Mouse (Mus musculus) neural tube, embryonic 11.5 days (tissue): ENCODE results near the gene Abcb4. TPM values are rescaled to one million over a fixed set of nuclear protein-coding genes. Genes with fewer than 3 reads are reported as not detected.
"Not testable (repeated sequence)": the region's sequence is repeated elsewhere in the genome, so short reads cannot be mapped to it uniquely, and the experiment has no call there.

Experiments
- ATAC-seq: fragments of 200-750 bp; cut with Nextera tagmentation; 2 replicates; pipeline ENCODE4 v1.8.0; 2017; ENCODE audit warnings: moderate number of reproducible peaks, mild to moderate bottlenecking, moderate TSS enrichment, moderate library complexity; ENCODE audit not compliant: insufficient read depth, low FRiP score, low TSS enrichment
- DNase-seq: peaks from one replicate; pipeline ENCODE4 v3.0.0-alpha.2; 2015; ENCODE audit warnings: low spot score
- H3K27ac ChIP-seq: fragments of 300-500 bp; sonication (generic); 2 replicates; pipeline ENCODE4 v1.5.1; 2014; ENCODE audit warnings: low read depth, mild to moderate bottlenecking, low read length
- H3K27me3 ChIP-seq: fragments of 300-500 bp; sonication (generic); 2 replicates; pipeline ENCODE4 v1.6.1; 2014; ENCODE audit warnings: mild to moderate bottlenecking, low read length, mixed read lengths; ENCODE audit not compliant: control insufficient read depth, insufficient read depth
- H3K36me3 ChIP-seq: fragments of 300-500 bp; sonication (generic); 2 replicates; pipeline ENCODE4 v1.6.1; 2014; ENCODE audit warnings: mild to moderate bottlenecking, low read length, moderate library complexity, mixed read lengths; ENCODE audit not compliant: control insufficient read depth, insufficient read depth
- H3K4me1 ChIP-seq: fragments of 300-500 bp; sonication (generic); 2 replicates; pipeline ENCODE4 v1.6.1; 2014; ENCODE audit warnings: low read length, mixed read lengths; ENCODE audit not compliant: control insufficient read depth, insufficient read depth
- H3K4me2 ChIP-seq: fragments of 300-500 bp; sonication (generic); 2 replicates; pipeline ENCODE4 v1.6.1; 2014; ENCODE audit warnings: low read depth, mild to moderate bottlenecking, moderate library complexity
- H3K4me3 ChIP-seq: fragments of 300-500 bp; sonication (generic); 2 replicates; pipeline ENCODE4 v1.5.1; 2014; ENCODE audit warnings: low read depth, low read length
- H3K9ac ChIP-seq: fragments of 300-500 bp; sonication (generic); 2 replicates; pipeline ENCODE4 v1.6.1; 2014; ENCODE audit warnings: mild to moderate bottlenecking, low read length
- H3K9me3 ChIP-seq: fragments of 300-500 bp; sonication (generic); 2 replicates; pipeline ENCODE4 v1.6.1; 2016; ENCODE audit warnings: low read length; ENCODE audit not compliant: control insufficient read depth
- WGBS: fragments of 180-500 bp; shearing (Covaris S2); extraction: QIAGEN DNeasy Blood & Tissue Kit; methylation state at CpG from one replicate; pipeline ENCODE4 v1.1.7; 2014; 5-methylcytosine and 5-hydroxymethylcytosine counted together
- polyA plus RNA-seq: library from polyadenylated mRNA; unstranded; fragments of >200 nt; fragmentation: Nextera tagmentation; extraction: Ambion mirVana; gene quantifications from 2 replicates; pipeline ENCODE4 v1.2.1, GENCODE M21; 2014

Abcb4 gene
- polyA plus RNA-seq, 1 experiment from 2014 or later, result 0.32 TPM

- ATAC-seq, result no peak
- H3K27me3 ChIP-seq, result no peaks in the 10 kb centered on the region
- 75% methylated on average over 4 of the region's 4 CpGs for WGBS
- no peak overlapping the region for H3K27ac ChIP-seq
- no peaks in the 10 kb centered on the region for H3K36me3 ChIP-seq
- no peak for DNase-seq
- peaks cover 5% of the 10 kb centered on the region for H3K4me1 ChIP-seq
- no peak overlapping the region for H3K9ac ChIP-seq
- no peak overlapping the region for H3K4me3 ChIP-seq
- H3K9me3 ChIP-seq, result no peaks in the 10 kb centered on the region
- H3K4me2 ChIP-seq, result no peak overlapping the region
These were observed 105.6 kb downstream of the Abcb4 start for GRCm38 (mm10) chr5:8999108-8999507.

GRCm38 (mm10) chr5:9000006-9000405 is 106.5 kb downstream of the Abcb4 start:
- not testable (repeated sequence) for H3K9ac ChIP-seq, H3K4me1 ChIP-seq, ATAC-seq

DNA sequence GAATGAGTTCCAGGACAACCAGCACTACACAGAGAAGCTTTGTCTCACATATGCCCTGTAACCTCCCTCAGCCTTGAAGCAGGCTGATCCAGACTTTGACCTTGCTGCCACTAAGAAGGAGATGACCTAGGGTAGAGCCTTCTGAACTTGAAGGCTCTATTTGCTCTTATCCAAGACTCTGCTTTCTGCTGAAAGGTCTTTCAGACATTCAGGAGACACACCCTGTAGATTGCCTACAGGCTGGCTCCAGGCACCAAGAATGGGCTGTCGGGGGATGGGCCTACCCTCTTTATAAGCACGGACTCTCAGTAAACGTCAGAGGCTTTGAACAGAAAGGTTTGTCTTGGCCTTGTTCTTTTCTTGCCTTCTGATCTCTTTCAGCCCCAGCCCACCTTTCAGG is 113.1 kb downstream of the Abcb4 start:
- 61% methylated on average over 3 of the region's 3 CpGs for WGBS
- ATAC-seq, H3K4me1 ChIP-seq, H3K27ac ChIP-seq, H3K27me3 ChIP-seq, H3K9me3 ChIP-seq, H3K9ac ChIP-seq, H3K4me3 ChIP-seq, DNase-seq, H3K36me3 ChIP-seq, H3K4me2 ChIP-seq: not testable (repeated sequence)

More at GRCm38 (mm10) chr5:9000006-9000405, 106.5 kb downstream of the Abcb4 start:
- not testable (repeated sequence) for DNase-seq, H3K4me2 ChIP-seq, H3K27ac ChIP-seq, H3K36me3 ChIP-seq, H3K27me3 ChIP-seq, H3K9me3 ChIP-seq, H3K4me3 ChIP-seq
- WGBS, result 28% methylated on average over 7 of the region's 7 CpGs

Other genes starting within 250 kb of the Abcb4 start
- 0.64 and 1.2 TPM in 2 replicates for gene Abcb1a, start 233.6 kb upstream of the Abcb4 start, polyA plus RNA-seq
- 0.82 and 1.2 TPM in 2 replicates for gene Abcb1b, start 95.6 kb upstream of the Abcb4 start, polyA plus RNA-seq
- 35.9 and 39.0 TPM in 2 replicates for gene Crot, start 103.6 kb downstream of the Abcb4 start, polyA plus RNA-seq
- 19.7 and 21.6 TPM in 2 replicates for gene Tmem243, start 207.0 kb downstream of the Abcb4 start, polyA plus RNA-seq